Mouse (Mus musculus) lung, adult 2 months (tissue): ENCODE results near the gene Pkd1l3.

Experiments
- CTCF ChIP-seq: fragments of 200-500 bp; IDR thresholded peaks from 2 replicates; pipeline ENCODE4 v1.5.1; 2011; ENCODE audit warnings: mild to moderate bottlenecking, low read length, control low read depth; ENCODE audit not compliant: insufficient read depth
- POLR2A ChIP-seq: fragments of 200-500 bp; IDR thresholded peaks from 2 replicates; pipeline ENCODE4 v1.6.1; 2011; ENCODE audit warnings: low read depth, mild to moderate bottlenecking, control low read depth, low read length, borderline replicate concordance; ENCODE audit errors: extremely low read depth

DNA sequence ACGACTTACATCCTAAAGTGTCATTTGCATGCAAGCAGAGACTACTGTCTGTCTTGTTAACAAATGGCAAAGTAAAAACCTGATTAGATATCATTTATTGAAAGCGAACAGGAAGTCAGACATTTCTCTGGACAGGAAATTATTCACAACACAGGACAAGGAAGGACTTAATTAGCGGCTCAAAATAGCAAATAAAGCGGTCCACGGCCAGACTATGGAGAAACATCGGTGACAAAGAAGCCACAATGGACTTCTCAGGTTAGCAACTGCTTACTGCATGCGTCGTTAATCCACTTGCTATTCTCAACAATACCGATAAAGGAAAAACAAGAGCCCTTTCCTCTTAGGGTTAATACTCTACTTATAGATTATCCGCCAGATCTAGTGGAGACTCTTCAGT, 49.6 kb upstream of the Pkd1l3 start:
- TF ChIP-seq POLR2A (no peak), CTCF (no peak)
